Mouse (Mus musculus) spleen, adult 2 months (tissue): ENCODE results near the gene Tspan31.

Experiments used
- CTCF ChIP-seq: fragments of 200-500 bp; IDR thresholded peaks from 2 replicates; pipeline ENCODE4 v1.5.1; 2011; ENCODE audit warnings: mild to moderate bottlenecking, inconsistent platforms; ENCODE audit not compliant: insufficient read depth, insufficient read length, insufficient replicate concordance; ENCODE audit errors: extremely low read depth
- POLR2A ChIP-seq: fragments of 200-500 bp; IDR thresholded peaks from 2 replicates; pipeline ENCODE4 v1.6.1; 2011; ENCODE audit warnings: low read depth, low read length, inconsistent platforms

- TF ChIP-seq CTCF (no peak), POLR2A (no peak)
Measured at GRCm38 (mm10) chr10:127083915-127084306, 13.8 kb upstream of the Tspan31 start.
